Mouse (Mus musculus): ENCODE measurements at regions not wholly inside any gene's neighbourhood (a gene's known extent, or its start where the extent isn't known, plus 50 kb on each side); places are given as distances from the start of the nearest gene placed in this dataset.

DNA sequence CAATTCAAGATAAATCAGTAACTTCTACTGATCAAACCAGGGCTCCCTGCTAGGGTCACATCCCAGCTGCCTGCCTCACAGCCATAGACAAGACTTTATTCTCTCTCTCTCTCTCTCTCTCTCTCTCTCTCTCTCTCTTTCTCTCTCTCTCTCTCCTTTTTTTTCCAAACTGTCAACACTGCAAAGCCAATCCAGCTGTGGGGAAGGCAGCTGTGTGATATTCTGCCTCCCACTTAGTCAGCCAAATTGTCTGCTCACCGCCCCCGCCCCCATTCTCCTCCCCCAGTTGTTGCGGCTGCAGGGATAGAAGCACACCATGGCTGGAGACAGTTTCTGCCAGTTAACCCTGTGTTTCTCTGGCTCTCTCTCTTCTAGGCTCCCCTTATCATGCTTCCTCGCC is 198.3 kb downstream of the Cdca7 start:
- peak; percentile 27 for DNase-seq (ENCODE audit: low spot score)

DNA sequence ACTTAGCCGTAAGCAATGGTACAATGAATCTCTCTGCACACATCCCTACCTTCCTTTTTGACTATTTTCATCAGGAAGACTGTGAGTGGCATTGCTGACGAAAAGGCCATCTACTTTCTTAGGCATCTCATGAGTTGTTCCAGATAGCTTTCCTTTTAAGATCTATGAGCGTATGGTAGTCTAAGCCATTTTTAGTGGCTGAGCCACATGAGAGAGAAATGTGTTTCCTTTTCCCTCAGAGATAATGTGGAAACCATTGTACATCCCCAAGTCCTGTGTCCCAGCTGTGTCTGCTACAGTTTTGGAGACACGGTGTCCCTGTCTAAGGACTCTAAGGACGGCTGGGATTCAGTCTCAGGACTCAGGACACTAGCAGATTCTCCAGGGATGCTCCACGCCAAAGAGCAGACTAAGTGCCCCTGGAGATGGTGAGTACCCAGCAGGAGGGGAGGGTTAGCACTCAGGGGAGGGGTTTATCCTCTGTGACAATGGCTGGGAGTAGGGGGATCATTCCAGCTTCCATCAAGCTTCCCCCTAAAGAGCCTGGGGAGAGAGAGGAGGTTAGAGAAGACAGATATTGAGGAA is 199.0 kb downstream of the Cdca7 start:
- DNase-seq (ENCODE audit: low spot score) = no peak

DNA sequence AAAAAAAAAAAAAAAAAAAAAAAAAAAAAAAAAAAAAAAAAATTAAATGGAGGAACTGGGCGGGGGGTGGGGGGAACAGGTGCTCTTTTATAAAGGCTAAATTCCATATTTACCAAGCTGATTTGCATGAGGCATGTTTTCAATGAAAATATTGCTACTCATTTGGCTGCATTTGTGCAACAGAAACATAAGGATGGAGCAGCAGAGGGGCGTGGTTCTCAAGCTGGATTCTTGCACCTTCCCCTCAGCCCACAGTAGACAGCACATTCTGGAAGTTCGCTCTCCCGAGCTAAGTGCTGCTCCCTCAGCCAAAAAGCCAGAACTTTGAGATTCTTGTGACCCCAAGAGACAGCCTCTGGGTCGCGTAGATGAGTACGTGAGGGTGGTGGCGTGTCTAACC is 201.8 kb downstream of the Cdca7 start:
- DNase-seq (ENCODE audit: low spot score) = no peak

DNA sequence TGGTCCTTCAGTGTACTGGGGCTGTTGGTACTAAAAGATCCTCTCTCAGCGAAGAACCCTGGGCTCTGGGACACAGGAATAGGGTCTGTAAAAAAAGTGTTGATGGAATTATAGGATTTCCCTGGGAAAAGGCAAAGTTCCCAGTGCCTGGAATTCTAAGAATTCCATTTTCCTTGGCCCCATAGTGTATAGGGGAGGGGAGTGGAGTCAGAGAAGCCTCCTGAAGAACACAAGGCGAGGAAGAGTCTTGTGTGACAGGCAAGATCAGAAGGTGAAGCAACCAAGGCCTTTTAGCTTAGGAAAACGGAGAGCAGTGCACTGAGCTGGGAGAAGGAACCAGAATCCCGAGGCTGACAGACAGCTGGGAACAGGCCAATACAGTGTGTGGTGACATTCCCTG is 212.1 kb downstream of the Cdca7 start:
- no peak for DNase-seq (ENCODE audit: low spot score)

DNA sequence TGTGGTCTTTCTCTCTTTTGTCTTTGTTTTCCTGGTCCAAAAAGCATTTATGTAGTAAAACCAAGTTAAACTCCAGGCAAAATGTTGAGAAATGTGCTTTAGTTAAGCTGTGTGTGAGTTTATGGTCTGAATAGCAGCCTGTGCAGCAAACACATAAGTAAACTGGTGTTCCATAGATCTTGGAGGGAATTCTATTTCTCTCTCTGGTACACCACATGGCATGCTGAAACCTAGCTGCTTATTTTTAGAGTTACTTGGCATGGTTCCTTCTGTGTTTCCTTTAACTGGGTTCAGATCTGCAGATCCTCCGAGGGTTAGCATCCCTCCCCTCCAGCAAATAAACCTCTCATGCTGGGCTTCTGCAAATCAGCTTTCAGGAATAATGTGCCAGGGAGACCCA is 225.1 kb downstream of the Cdca7 start:
- DNase-seq (ENCODE audit: low spot score) = no peak

DNA sequence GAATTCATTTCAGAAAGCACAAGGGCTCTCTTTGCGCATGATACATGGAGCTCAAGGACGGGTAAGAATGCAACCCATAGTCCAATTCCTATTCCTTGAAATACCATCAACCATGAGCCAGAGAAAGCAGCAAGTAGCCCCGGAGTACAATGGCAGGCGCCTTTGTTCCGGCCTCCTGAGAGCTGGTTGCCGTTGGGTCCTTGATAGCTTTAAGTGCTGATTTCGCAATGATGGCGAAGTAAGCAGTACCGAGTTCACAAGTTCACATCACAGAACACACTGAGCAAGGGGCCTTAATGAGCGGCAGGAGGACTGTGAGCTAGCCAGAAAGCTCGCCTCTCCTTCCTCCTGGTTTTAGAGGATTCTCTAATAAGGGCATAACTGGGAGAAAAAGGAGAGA is 227.3 kb downstream of the Cdca7 start:
- no peak for DNase-seq (ENCODE audit: low spot score)

DNA sequence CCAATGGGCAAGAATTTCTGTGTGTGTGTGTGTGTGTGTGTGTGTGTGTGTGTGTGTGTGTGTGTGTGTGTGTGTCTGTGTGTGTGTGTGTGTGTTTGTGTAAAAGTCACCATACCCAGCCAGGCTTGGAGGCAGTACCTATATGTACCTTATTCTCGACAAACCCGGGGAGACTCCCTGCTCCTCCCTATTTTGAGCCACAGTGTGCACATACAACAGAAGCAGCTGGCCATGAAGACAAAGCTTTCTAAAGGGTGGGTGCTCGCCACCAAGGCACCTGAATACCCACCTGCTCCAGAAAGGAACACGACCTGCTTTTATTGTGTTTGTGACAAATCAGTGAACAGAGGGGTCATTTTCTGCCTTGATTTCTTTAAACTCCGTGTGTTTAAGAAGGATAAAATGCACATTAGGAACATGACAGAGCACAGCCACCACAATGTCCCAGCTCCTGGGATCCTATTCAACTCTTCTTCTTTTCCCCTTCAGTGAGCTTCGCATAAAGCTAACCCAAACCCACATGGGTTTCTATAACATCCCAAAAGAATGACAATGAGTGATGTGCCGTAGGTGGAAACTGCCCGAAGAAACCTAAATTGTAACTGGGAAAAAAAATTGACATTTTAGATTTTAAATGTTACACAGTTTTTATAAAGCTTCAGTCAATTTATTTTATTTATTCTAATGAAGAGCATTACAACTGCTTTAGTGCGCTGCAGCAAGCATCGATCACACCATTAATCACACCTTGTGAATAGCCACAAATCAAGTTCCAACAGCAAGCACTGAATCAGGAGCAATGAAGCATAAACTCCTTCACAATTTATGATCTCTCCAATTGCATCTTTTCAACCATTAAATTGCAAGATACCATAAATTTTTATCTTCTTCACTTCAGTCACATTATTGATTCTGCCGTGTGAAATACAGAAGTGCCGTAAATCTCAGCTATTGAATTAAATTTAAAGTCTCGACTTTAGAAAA is 232.0 kb downstream of the Cdca7 start:
- no peak for DNase-seq (ENCODE audit: low spot score)

DNA sequence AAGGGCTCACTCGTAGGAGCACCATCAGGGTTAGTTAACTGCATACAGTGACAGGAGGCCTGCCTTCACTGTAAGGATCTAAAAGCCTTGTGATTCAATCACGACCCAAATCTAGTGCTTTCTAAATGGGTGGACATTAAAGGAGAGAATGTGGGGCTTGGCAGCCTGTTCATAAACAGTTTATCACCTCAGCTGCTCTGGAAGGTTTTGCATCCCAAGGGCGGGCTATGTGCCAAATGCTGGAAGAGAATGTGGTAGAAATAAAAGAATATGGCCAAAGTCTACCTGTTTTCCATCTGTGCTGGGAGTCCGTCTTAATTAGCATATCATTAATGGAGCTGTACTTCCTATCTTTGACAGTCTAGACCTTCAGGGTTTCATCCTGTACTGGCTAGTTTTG is 241.0 kb downstream of the Cdca7 start:
- no peak for DNase-seq (ENCODE audit: low spot score)

DNA sequence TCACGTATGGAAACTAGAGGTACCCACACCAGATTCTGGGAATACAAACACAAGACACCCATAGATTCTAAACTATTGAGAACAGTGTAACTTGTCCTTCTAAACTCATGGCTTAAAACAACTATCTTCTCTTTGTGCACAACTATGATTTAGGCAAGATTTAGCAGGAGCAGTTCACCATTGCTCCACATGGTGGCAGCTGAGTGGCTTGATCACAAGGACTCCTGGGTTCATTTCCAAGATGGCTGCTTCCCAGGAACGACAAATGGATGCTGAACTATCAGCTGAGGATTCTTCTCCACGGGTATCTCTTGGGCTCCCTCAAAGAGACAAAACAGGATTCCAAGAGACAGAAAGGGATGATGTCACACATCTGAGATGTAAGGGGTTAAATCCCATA is 251.5 kb downstream of the Sp3 start:
- DNase-seq (ENCODE audit: low spot score) = peak; percentile 57

DNA sequence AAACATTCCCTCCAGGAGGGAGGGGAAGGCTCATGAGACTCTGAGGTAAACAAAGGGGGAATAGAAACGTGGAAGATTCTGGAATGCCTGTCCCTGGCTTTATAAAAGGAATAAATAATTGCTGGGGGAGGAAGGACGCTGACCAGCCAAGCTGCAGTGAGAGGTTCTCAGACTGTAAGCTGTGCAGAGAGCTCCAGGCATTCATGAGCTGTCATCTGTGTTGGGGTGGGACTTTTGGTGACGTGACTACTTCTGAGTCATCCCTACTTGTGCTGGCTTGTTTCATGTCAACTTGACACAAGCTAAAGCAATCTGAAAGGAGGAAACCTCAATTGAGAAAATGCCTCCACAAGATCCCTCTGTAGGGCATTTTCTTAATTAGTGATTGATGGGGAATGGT is 246.9 kb downstream of the Sp3 start:
- DNase-seq (ENCODE audit: low spot score) = no peak

DNA sequence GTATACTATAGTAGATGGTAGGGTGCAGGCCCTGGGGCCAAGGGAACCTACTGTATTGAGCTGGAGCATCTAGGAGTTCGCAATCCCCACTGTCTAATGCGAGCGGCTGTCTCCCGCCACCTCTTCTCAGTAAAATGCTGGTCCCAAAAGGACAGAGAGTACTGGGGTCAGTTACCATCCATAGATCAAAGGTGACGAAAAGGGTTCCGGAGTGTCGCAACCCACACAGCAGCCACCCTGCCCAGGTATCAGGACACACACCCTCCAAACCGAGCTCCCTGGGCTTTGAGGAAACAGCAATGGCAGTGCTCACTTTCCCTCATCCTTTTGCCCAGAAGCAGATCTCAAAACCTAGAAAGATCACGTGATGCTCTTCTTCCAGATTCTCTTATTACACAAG is 245.2 kb downstream of the Sp3 start:
- no peak for DNase-seq (ENCODE audit: low spot score)

DNA sequence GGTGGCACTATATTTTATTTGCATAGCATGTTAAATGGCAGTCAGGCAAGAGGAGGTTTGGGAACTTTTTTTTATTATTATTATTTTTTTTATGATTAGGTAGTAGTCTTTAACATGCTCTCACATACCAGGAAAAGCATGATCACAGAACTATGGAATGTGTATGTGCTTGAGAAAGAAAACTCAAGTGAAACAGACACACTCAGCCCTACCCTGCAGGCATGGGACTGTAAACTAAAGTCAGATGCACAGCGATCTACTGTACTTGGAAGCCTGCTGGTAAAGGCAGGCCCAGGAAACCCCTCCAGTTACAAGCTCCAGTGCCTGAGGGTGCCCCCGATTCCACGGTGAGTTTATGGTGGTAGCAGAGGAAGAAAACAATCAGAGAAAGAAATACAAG is 243.6 kb downstream of the Sp3 start:
- no peak for DNase-seq (ENCODE audit: low spot score)

DNA sequence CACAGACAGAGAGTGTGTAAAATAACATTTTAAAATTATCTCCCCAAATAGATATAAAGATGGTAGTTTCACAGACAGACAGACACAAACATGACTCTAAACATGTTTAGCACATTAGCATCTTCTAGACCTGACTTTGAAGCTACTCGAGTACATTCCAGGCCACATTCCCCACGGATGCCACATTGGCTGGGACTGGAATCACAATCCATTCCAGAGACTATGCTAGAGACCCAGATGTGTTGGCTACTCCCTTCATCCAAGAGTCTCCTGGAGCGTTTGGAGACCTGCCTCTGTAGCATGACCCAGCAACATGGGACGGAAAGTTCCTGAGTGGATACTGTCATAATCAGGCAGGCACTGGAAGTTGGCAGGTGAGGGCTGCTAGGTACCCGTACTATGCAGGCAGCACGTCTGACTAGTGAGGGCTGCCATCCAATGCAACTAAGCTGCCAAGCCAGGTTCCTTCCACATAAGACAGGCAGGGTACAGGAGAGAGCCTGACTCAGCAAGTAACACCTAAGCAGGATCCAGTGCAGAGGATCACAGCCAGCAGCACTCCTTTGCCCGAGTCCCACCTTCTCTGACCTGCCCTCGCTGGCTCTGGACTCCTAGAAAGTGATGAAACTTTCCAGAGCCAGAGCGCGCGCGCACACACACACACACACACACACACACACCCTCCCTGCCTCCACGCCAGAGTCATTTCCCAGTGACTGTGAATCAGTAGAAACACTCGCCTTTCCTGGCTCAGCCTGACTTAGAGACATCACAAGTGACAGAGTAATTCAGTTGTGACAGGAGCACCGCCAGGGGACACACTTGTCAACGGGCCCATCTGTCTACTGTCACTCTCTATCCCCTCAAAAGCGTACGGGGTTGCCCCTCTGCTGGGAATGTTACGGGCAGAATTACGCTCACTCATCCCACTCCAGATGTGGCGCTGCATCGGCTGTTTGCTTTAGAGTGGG is 239.6 kb downstream of the Sp3 start:
- peak; percentile 9 for DNase-seq (ENCODE audit: low spot score)

DNA sequence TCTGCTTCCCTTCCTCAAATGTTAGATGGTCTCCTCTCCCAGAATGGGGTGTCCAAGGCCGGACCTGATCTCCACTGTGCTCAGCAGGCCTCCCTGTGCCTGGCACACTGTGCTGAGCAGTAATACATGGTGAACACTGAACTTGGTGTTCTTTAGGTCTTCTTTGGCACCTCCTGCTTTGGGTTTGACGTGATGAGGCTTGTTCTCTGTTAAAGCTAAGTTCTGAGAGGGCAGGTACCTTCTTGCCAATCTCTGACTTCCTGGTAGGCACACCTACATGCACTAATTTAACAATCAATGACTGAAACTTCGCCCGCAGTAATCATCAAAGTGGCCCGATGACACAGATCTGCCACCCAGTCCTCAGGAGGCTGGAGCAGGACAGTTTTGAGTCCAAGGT is 238.5 kb downstream of the Sp3 start:
- no peak for DNase-seq (ENCODE audit: low spot score)

DNA sequence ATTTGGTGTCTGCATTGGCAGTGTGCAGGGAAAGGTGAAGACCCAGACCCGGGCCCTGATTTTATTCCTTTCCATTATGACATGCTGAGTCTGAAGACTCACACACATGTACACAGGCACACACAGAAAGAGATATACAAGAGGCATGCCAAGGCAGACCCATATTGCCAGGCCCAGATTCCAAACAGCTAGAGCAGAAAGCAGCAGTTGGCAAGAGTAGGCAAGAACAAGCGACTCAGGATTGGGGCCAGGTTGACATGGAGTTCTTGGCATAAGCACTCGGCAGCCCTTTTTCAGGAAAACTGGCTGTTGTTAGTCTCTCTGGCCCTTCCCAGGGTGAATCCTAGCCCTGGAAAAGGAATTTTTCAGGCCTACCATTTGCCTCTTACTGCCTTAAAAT is 236.6 kb downstream of the Sp3 start:
- DNase-seq (ENCODE audit: low spot score) = no peak

DNA sequence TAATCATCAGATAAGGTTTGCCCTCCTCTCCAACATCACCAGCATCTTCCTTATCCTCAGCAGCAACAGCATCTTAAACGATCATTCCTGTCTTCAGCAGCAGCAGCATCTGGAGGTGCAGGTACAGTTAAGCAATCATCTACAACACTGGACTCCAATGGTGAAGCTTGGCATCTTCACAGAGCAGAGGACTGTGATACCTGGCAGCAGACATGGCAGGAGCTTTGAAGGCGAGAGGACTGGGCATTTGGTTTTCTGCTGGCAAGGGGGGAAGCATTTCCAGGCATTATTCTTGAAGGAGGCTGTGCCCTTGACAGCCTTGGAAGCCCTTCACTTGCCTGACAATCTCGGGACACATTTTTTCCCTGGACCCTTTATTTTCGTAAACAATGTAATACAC is 235.3 kb downstream of the Sp3 start:
- DNase-seq (ENCODE audit: low spot score) = no peak

DNA sequence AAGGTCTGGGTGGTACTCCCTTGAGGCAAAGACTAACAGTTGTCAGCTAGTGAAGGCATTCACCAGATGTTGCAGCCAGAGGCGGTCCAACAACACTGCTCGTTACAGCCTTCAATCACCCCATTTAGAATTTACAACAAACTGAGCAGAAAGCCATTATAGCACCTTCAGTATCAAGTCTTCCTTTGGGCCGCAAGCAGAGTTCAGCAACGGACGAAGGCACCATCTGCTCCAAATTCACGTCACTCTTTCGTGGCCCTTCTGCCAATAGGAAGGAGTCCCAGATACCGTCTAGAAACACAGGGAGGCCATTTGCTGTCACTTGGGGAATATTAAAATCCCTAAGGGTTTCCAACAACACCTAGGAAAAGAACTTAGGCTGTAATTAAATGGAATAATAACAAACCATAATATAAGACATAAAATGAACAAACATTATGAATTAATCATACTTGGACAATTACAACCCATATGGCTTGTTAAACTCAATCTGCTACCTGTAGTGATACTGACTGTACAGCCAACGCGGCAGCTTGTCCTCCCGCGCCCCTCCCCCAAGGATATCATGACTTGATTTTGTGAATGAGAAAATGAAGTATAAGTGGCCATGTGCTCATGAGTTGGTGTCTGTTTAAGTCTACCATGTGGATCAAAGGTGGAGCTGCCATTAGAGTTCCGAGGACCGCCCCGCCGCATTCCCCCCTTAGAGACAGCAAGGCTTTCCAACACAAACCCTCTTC is 233.6 kb downstream of the Sp3 start:
- DNase-seq (ENCODE audit: low spot score) = no peak

DNA sequence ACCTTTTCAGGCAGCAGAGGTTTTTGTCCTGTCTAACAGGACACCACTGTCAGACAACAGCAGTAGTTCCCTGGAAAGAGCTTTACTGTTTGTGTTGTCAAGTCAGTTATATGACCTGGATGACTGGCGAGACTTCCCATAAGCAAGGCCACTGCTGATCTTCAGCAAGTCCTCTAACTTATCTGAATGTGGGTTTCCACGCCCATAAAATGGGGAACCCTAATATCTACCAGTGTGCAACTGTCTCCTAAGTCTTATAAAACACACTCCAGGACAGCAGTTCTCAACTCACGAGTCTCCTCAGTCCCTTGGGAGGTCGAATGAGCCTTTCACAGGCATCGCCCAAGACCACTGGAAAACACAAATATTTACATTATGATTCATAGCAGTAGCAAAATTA is 232.9 kb downstream of the Sp3 start:
- no peak for DNase-seq (ENCODE audit: low spot score)

DNA sequence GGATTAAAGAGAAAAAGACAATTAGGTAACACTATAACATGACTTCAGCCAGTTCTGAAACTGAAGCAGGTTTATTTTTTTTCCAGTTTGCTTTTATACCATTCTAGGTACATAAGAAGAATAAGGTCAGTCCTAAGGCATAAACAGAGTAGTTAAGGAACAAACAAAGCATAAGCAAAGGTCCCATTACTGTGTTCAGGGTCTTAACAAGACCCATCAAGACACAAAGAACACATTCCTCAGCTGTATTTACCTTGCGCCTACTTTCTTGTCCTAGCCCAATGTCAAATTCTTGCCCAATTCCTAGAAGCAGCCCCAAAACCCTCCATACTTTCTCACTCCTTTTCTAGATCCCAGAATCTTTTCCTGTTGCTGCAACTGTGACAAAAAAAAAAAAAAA is 230.8 kb downstream of the Sp3 start:
- DNase-seq (ENCODE audit: low spot score) = no peak

DNA sequence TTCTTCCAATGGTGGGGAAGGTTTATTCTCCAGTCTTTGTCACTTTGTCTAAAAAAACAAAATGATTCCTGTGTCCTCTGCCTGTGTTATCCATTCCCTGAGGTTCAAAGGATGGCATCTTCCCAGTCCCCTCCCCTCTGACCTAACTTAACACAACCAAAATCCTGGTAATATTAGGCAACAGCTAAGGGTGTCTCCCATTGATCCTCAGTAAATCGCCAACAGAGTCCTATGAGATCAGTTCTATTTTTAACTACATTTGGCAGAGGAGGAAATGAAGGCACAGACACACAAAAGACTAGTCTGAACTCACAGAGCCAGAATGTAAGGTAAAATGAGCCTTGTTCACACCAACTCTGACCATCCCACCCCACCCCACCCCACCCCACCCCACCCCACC is 228.8 kb downstream of the Sp3 start:
- DNase-seq (ENCODE audit: low spot score) = no peak

DNA sequence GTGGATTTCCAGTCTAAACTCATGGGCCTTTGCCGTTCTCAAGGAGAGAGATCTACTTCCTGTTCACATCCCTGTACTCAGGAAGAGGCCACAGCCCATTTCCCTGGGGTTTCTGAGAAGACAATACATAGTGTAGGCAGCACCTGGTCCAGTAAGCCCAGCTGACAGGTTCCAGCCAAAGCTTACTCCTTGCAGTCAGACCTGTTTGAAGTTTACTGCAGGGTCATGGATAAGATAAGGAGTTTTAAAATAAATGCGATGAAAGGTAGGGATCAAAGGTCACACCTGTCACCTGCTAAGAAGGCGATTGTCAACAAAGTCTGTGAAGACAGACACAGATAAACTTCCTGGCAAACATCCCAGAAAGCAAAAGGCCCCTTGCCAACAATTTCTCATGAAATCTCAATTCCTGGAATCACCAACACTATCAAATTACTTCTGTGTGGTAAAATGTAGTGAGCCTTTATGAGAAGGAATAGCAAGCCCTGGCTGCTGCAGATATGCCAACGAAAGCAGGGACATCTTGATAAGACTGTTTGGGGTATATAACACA is 227.5 kb downstream of the Sp3 start:
- DNase-seq (ENCODE audit: low spot score) = peak; percentile 20

Measured in ovary, postnatal 14 days (tissue).